Comparison of ENCODE assay signal across 8 mouse cellular contexts in genomic region chr11:24144159-24144946, GRCm38 (mm10).
A peak's percentile ranks its signal among the peaks of the same experiment; 100 is the strongest.
DNase-seq lines count a peak whose midpoint lies in the region; ATAC-seq and TF ChIP-seq lines count a peak whose summit lies in the region.
"Had no signal": no experiment of that assay in that cellular context is flagged by ENCODE, and none has a peak within 500 bp of the region (broad histone marks: within the 10 kb centered on the region; RNA-seq: fewer than 3 reads in every experiment).

No protein-coding gene starts in this region.

- in situ Hi-C loops in CH12.LX (cut with MboI; ENCODE audit: low pct_ligation_motif_present, low pct_unique_long_range_greater_than_20kb, low sequenced_read_pairs): loop anchor here (5.0 kb wide), 1 partner anchor 57 kb away; no protein-coding TSS in a partner anchor

- TF ChIP-seq EP300 in CH12.LX (IDR thresholded peaks at IDR 0.05; ENCODE audit: low read length): no peak
- no peak for TF ChIP-seq EP300 in heart, adult 2 months (IDR thresholded peaks at IDR 0.05; ENCODE audit: insufficient read depth, low read depth, low read length)

- H3K9me3 ChIP-seq in CH12.LX (replicated peaks; ENCODE audit: low read length) (peaks cover 7% of the 10 kb centered on the region), E14TG2a.4 (ENCODE audit: low read length) (peaks cover 8% of the 10 kb centered on the region)

- dilution Hi-C loops in CH12.LX (cut with MboI; ENCODE audit: extremely low pct_ligation_motif_present, extremely low pct_unique_long_range_greater_than_20kb, low sequenced_read_pairs): no loop called here

- peak; percentile 44 for TF ChIP-seq RAD21 in CH12.LX (IDR thresholded peaks at IDR 0.05; ENCODE audit: low read depth, low read length)

- H3K4me3 ChIP-seq in CH12.LX (replicated peaks in 1 of 3; ENCODE audit: low read depth in 2 of 3, low read length in 2 of 3, poor library complexity in 1 of 3) (peak overlapping the region in 1 of 3 experiments; percentile 19), E14TG2a.4 (replicated peaks; ENCODE audit: low read length) (peak overlapping the region; percentile 23; the same call in 1 of the 2 replicates)
- no peak overlapping the region for H3K4me3 ChIP-seq in cortical plate, adult 2 months (ENCODE audit: insufficient read depth, low read length)
- no peak overlapping the region for H3K4me3 ChIP-seq in heart, adult 2 months

- no peaks in the 10 kb centered on the region for H3K79me2 ChIP-seq in CH12.LX (replicated peaks; ENCODE audit: control insufficient read depth, extremely low read depth, insufficient read depth, poor library complexity, severe bottlenecking)
- no peaks in the 10 kb centered on the region for H3K79me2 ChIP-seq in heart, adult 2 months (replicated peaks; ENCODE audit: control insufficient read depth, insufficient read depth, low read length)

- H3K9ac ChIP-seq in CH12.LX (ENCODE audit: insufficient read depth, low read depth): no peak overlapping the region
- no peak overlapping the region for H3K9ac ChIP-seq in heart, adult 2 months (ENCODE audit: low read depth, low read length)
- H3K9ac ChIP-seq: lung, embryonic 14.5 days had no signal

- H3K4me1 ChIP-seq in CH12.LX (ENCODE audit: control insufficient read depth in 1 of 2, insufficient read depth in 2 of 2) (peaks cover 34 to 100% of the 10 kb centered on the region in 2 experiments), E14TG2a.4 (replicated peaks; ENCODE audit: low read depth, low read length) (peaks cover 8% of the 10 kb centered on the region)
- H3K4me1 ChIP-seq in cortical plate, adult 2 months (ENCODE audit: control insufficient read depth, insufficient read depth, low read length): peaks cover 20% of the 10 kb centered on the region
- H3K4me1 ChIP-seq in heart, adult 2 months (ENCODE audit: control insufficient read depth, insufficient read depth, low read length): no peaks in the 10 kb centered on the region

- H3K27me3 ChIP-seq in CH12.LX (replicated peaks) (no peaks in the 10 kb centered on the region), E14TG2a.4 (ENCODE audit: insufficient read depth, low read length) (peaks cover 3% of the 10 kb centered on the region; the same call in 1 of the 2 replicates)
- H3K27me3 ChIP-seq in heart, adult 2 months (ENCODE audit: control insufficient read depth, insufficient read depth, low read length): no peaks in the 10 kb centered on the region

- no peak for ATAC-seq in CD4-positive, CD25-positive, alpha-beta regulatory T cell, adult 4 months

- intact Hi-C loops in heart, adult 2 months (cut with DNase I): no loop called here

- H3K36me3 ChIP-seq in CH12.LX (replicated peaks in 1 of 2; ENCODE audit: control insufficient read depth in 1 of 2, insufficient read depth in 1 of 2, low read length in 1 of 2) (peaks cover 0 to 65% of the 10 kb centered on the region in 2 experiments), E14TG2a.4 (ENCODE audit: insufficient read depth, low read length) (no peaks in the 10 kb centered on the region)
- no peaks in the 10 kb centered on the region for H3K36me3 ChIP-seq in heart, adult 2 months (ENCODE audit: control insufficient read depth, insufficient read depth, low read length)

- 64% methylated on average over 16 of the region's 16 CpGs for WGBS in heart, adult 2 months

- TF ChIP-seq CTCF in CH12.LX (conservative IDR thresholded peaks at IDR 0.05 in 1 of 2, IDR thresholded peaks at IDR 0.05 in 1 of 2; ENCODE audit: low read depth in 2 of 2, low read length in 2 of 2): peak in 1 of 2 experiments; percentile 41; a peak in 2 of 4 replicates
- no peak for TF ChIP-seq CTCF in E14TG2a.4 (conservative IDR thresholded peaks at IDR 0.05; ENCODE audit: low read length)
- no peak for TF ChIP-seq CTCF in cortical plate, adult 2 months (IDR thresholded peaks at IDR 0.05; ENCODE audit: extremely low read depth, insufficient read depth, low read length)
- no peak for TF ChIP-seq CTCF in heart, adult 2 months (IDR thresholded peaks at IDR 0.05)

- DNase-seq in CH12.LX (ENCODE audit: extremely low read depth): peak; percentile 53
- peak; percentile 55 for DNase-seq in left cerebral cortex, adult 11 months (ENCODE audit: low spot score)
- no peak for DNase-seq in heart, adult 2 months
- no peak for DNase-seq in urinary bladder, postnatal 10 days (ENCODE audit: low spot score)
- DNase-seq: lung, embryonic 14.5 days had no signal

- H3K4me2 ChIP-seq in CH12.LX (ENCODE audit: insufficient read depth, low read depth, poor library complexity, severe bottlenecking): no peak overlapping the region
- H3K4me2 ChIP-seq: lung, embryonic 14.5 days had no signal

- no peak for TF ChIP-seq POLR2A in CH12.LX (IDR thresholded peaks at IDR 0.05; ENCODE audit: low read depth, low read length)
- no peak for TF ChIP-seq POLR2A in cortical plate, adult 2 months (IDR thresholded peaks at IDR 0.05; ENCODE audit: extremely low read depth, insufficient read depth, low read length)
- TF ChIP-seq POLR2A in heart, adult 2 months (IDR thresholded peaks at IDR 0.05; ENCODE audit: insufficient read depth, low read depth, low read length): no peak

- peak overlapping the region; percentile 27; the same call in 1 of the 2 replicates for H3K27ac ChIP-seq in CH12.LX (ENCODE audit: insufficient read depth, low read depth)
- peak overlapping the region; percentile 90 for H3K27ac ChIP-seq in cortical plate, adult 2 months (ENCODE audit: insufficient read depth, low read length)
- H3K27ac ChIP-seq in heart, adult 2 months: no peak overlapping the region

TF ChIP-seq in CH12.LX, 34 proteins besides CTCF, POLR2A, EP300 and RAD21:
- TF ChIP-seq SIN3A (IDR thresholded peaks at IDR 0.05; ENCODE audit: low read length): no peak
- peak; percentile 32; the same call in 1 of the 2 replicates for TF ChIP-seq SMC3 (IDR thresholded peaks at IDR 0.05; ENCODE audit: low read depth, low read length)
- TF ChIP-seq TBP (conservative IDR thresholded peaks at IDR 0.05; ENCODE audit: low read depth, low read length): no peak
- TF ChIP-seq MYC (IDR thresholded peaks at IDR 0.05; ENCODE audit: low read depth, low read length): no peak
- TF ChIP-seq ZMIZ1 (IDR thresholded peaks at IDR 0.05; ENCODE audit: low read depth, low read length): no peak
- no peak for TF ChIP-seq MAX (IDR thresholded peaks at IDR 0.05; ENCODE audit: low read length)
- no peak for TF ChIP-seq ZC3H11A (IDR thresholded peaks at IDR 0.05; ENCODE audit: low read depth, low read length)
- TF ChIP-seq CHD2 (IDR thresholded peaks at IDR 0.05; ENCODE audit: low read length): no peak

Comparison
In these comparisons a context has a peak if more than half of its experiments do, and no peak if none do; other contexts are left out.
1. DNase-seq: peak in CH12.LX (single experiment) and left cerebral cortex, adult 11 months (single experiment); none in heart, adult 2 months (0 of 2) and urinary bladder, postnatal 10 days (single experiment).